Mouse (Mus musculus) forebrain, embryonic 11.5 days (tissue): ENCODE measurements around the gene 4930412O13Rik. TPM values are rescaled to one million over a fixed set of nuclear protein-coding genes. Genes with fewer than 3 reads are reported as not detected.

Experiments
- ATAC-seq: fragments of 200-750 bp; cut with Nextera tagmentation; replicated peaks from 2 replicates; pipeline ENCODE4 v1.8.0; 2017; ENCODE audit warnings: moderate TSS enrichment; ENCODE audit not compliant: low FRiP score
- DNase-seq: peaks from one replicate; pipeline ENCODE4 v3.0.0-alpha.2; 2017; ENCODE audit warnings: low spot score
- H3K27ac ChIP-seq: fragments of 300-500 bp; sonication (generic); 2 replicates; pipeline ENCODE4 v1.5.1; 2014; ENCODE audit warnings: low read depth, low read length
- H3K27me3 ChIP-seq: fragments of 300-500 bp; sonication (generic); 2 replicates; pipeline ENCODE4 v1.6.1; 2014; ENCODE audit warnings: mild to moderate bottlenecking, low read length, mixed read lengths; ENCODE audit not compliant: control insufficient read depth, insufficient read depth
- H3K36me3 ChIP-seq: fragments of 300-500 bp; sonication (generic); 2 replicates; pipeline ENCODE4 v1.6.1; 2014; ENCODE audit warnings: mild to moderate bottlenecking, low read length, moderate library complexity, mixed read lengths; ENCODE audit not compliant: control insufficient read depth, insufficient read depth
- H3K4me1 ChIP-seq: fragments of 300-500 bp; sonication (generic); replicated peaks from 2 replicates; pipeline ENCODE4 v1.6.1; 2014; ENCODE audit warnings: low read length, mixed read lengths; ENCODE audit not compliant: control insufficient read depth, insufficient read depth
- H3K4me2 ChIP-seq: fragments of 300-500 bp; sonication (generic); 2 replicates; pipeline ENCODE4 v1.6.1; 2014; ENCODE audit warnings: low read depth, mild to moderate bottlenecking, low read length, moderate library complexity, mixed read lengths; ENCODE audit not compliant: severe bottlenecking
- H3K4me3 ChIP-seq: fragments of 300-500 bp; sonication (generic); 2 replicates; pipeline ENCODE4 v1.5.1; 2014; ENCODE audit warnings: low read depth, low read length
- H3K9ac ChIP-seq: fragments of 300-500 bp; sonication (generic); 2 replicates; pipeline ENCODE4 v1.6.1; 2014; ENCODE audit warnings: low read length
- H3K9me3 ChIP-seq: fragments of 300-500 bp; sonication (generic); 2 replicates; pipeline ENCODE4 v1.6.1; 2016; ENCODE audit warnings: low read length, mixed read lengths; ENCODE audit not compliant: control insufficient read depth
- WGBS: fragments of 180-500 bp; shearing (Covaris S2); extraction: QIAGEN DNeasy Blood & Tissue Kit; methylation state at CpG from one replicate; pipeline ENCODE4 v1.1.7; 2014; 5-methylcytosine and 5-hydroxymethylcytosine counted together
- polyA plus RNA-seq: library from polyadenylated mRNA; unstranded; fragments of >200 nt; fragmentation: Nextera tagmentation; extraction: Ambion mirVana; gene quantifications from 2 replicates; pipeline ENCODE4 v1.2.1, GENCODE M21; 2014

The 4930412O13Rik gene
- polyA plus RNA-seq, 1 experiment from 2014 or later, result not detected

GRCm38 (mm10) chr2:9883803-9884532 lies 2.9 kb downstream of the 4930412O13Rik start:
- Histone ChIP-seq H3K9me3 (no peaks in the 10 kb centered on the region), H3K4me2 (0 out of 2 replicates have a peak overlapping the region, but pooled peaks have one; percentile 8), H3K4me1 (peaks cover 10% of the 10 kb centered on the region; the same call in 1 of the 2 replicates), H3K27me3 (peaks cover 96% of the 10 kb centered on the region), H3K4me3 (no peak overlapping the region), H3K36me3 (no peaks in the 10 kb centered on the region), H3K27ac (no peak overlapping the region), H3K9ac (no peak overlapping the region)
- ATAC-seq, result no peak
- DNase-seq, result peak; percentile 53
- WGBS, result under 1% methylated on average over 27 of the region's 27 CpGs

- Histone ChIP-seq H3K36me3 (no peaks in the 10 kb centered on the region), H3K4me1 (peaks cover 14% of the 10 kb centered on the region), H3K9me3 (no peaks in the 10 kb centered on the region), H3K9ac (no peak overlapping the region), H3K4me2 (no peak overlapping the region), H3K4me3 (no peak overlapping the region), H3K27me3 (peaks cover 97% of the 10 kb centered on the region), H3K27ac (no peak overlapping the region)
- WGBS, result 3% methylated on average over 15 of the region's 15 CpGs
- DNase-seq, result peak; percentile 60
- ATAC-seq, result no peak
Measured at GRCm38 (mm10) chr2:9884533-9885216, 3.6 kb downstream of the 4930412O13Rik start.

GRCm38 (mm10) chr2:9885217-9885770 lies 4.2 kb downstream of the 4930412O13Rik start:
- 3% methylated on average over 14 of the region's 14 CpGs for WGBS
- H3K9me3 ChIP-seq, result no peaks in the 10 kb centered on the region
- no peak overlapping the region for H3K4me3 ChIP-seq
- ATAC-seq (no peak), DNase-seq (peak; percentile 61)
- no peak overlapping the region for H3K9ac ChIP-seq
- H3K27me3 ChIP-seq, result peaks cover 97% of the 10 kb centered on the region
- H3K27ac ChIP-seq, result no peak overlapping the region
- H3K4me2 ChIP-seq, result no peak overlapping the region
- H3K36me3 ChIP-seq, result no peaks in the 10 kb centered on the region
- peaks cover 14% of the 10 kb centered on the region for H3K4me1 ChIP-seq

- no peak for ATAC-seq
- Histone ChIP-seq H3K36me3 (no peaks in the 10 kb centered on the region), H3K9ac (no peak overlapping the region), H3K4me2 (no peak overlapping the region), H3K27me3 (peaks cover 97% of the 10 kb centered on the region), H3K4me3 (no peak overlapping the region), H3K27ac (no peak overlapping the region), H3K4me1 (peaks cover 14% of the 10 kb centered on the region), H3K9me3 (no peaks in the 10 kb centered on the region)
- WGBS, result 8% methylated on average over 3 of the region's 3 CpGs
- peak; percentile 40 for DNase-seq
Measured at GRCm38 (mm10) chr2:9886031-9886430, 5.0 kb downstream of the 4930412O13Rik start.

GRCm38 (mm10) chr2:9886921-9887610 lies 6.0 kb downstream of the 4930412O13Rik start:
- Histone ChIP-seq H3K4me2 (no peak overlapping the region), H3K4me3 (no peak overlapping the region), H3K9ac (no peak overlapping the region), H3K27me3 (peaks cover 93% of the 10 kb centered on the region), H3K4me1 (peaks cover 14% of the 10 kb centered on the region), H3K9me3 (no peaks in the 10 kb centered on the region), H3K27ac (no peak overlapping the region), H3K36me3 (no peaks in the 10 kb centered on the region)
- WGBS, result 4% methylated on average over 7 of the region's 7 CpGs
- peak; percentile 47 for DNase-seq
- no peak for ATAC-seq

- H3K36me3 ChIP-seq, result no peaks in the 10 kb centered on the region
- no peak overlapping the region for H3K4me3 ChIP-seq
- no peaks in the 10 kb centered on the region for H3K9me3 ChIP-seq
- no peak overlapping the region for H3K9ac ChIP-seq
- H3K27ac ChIP-seq, result no peak overlapping the region
- ATAC-seq, result no peak
- 0% methylated on average over 7 of the region's 7 CpGs for WGBS
- peaks cover 91% of the 10 kb centered on the region for H3K27me3 ChIP-seq
- peaks cover 9% of the 10 kb centered on the region for H3K4me1 ChIP-seq
- DNase-seq, result peak; percentile 46
- no peak overlapping the region for H3K4me2 ChIP-seq
Measured at GRCm38 (mm10) chr2:9887636-9888035, 6.6 kb downstream of the 4930412O13Rik start.

GRCm38 (mm10) chr2:9888913-9889650 lies 8.0 kb downstream of the 4930412O13Rik start, which contains the start of gene 9230102O04Rik:
TSS of gene 9230102O04Rik (minus strand) at chr2:9889540.
- Histone ChIP-seq H3K27ac (no peak within 1 kb of the TSS), H3K27me3 (peaks cover 91% of the 10 kb centered on the region), H3K9me3 (no peaks in the 10 kb centered on the region), H3K4me2 (peak within 1 kb of the TSS; percentile 31), H3K4me3 (no peak within 1 kb of the TSS), H3K4me1 (peaks cover 6% of the 10 kb centered on the region), H3K9ac (no peak within 1 kb of the TSS), H3K36me3 (no peaks in the 10 kb centered on the region)
- peak; percentile 60 for ATAC-seq
- DNase-seq, result peak; percentile 75
- under 1% methylated on average over 30 of the region's 30 CpGs for WGBS
